Mouse (Mus musculus): Measurements from ENCODE around the gene Lama2. TPM values are rescaled to one million over a fixed set of nuclear protein-coding genes. Genes with fewer than 3 reads are reported as not detected.

Lama2 gene
- polyA plus RNA-seq (2017; shearing (Covaris generic)), result 0.86 TPM

DNA sequence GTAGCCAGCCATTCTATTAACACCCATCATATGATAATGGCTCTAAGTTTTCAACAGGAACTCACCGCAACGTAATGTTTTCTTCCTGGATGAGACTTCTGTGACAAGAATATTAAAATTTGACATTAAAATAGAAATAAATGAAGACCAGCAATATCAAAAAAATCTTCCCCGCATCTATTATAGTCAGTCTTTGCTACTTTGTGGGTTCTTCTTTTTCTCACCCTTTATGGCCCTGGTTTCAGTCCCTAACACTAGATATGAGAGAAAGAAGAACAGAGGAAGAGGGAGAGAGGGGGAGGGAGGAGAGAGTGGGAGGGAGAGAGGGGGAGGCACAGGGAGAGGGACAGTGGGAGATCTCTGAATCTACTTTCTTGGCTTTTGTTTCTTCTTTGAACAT, at the start of gene Lama2:
Lama2 (minus strand) TSS at position 101 of the 400 bp plus-strand sequence.

Data from naive thymus-derived CD4-positive, alpha-beta T cell, adult 5 months (primary cell).